Mouse (Mus musculus): Measurements from ENCODE around the gene Notum.
A peak's percentile ranks its signal among the peaks of the same experiment; 100 is the strongest.

The Notum gene

DNA sequence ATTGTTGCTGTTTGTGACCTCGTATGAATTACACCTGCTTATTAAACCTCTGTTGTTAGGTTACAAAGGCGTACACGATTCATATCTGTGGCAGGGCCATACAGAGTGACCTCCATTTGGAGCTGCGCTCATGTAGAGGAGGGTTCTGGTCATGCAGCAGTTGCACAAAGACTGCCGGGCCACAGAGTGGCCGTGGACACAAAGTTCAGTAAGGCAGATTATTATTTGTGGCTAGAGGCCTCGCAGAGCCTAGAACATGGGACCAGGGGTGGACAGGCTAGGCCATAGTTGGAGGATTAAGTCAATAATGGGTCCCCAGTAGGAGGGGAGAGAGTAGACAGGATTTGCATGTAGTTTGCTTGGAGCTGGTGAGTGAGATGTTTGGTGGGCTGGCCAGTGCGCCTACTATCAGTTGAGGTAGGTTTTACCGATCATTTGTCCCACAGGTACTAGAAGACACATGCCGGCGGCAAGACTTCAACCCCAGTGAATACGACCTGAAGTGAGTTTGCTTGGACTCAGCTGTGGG lies 12.7 kb upstream of the Notum start:
- DNase-seq (ENCODE audit: low spot score) = no peak

DNA sequence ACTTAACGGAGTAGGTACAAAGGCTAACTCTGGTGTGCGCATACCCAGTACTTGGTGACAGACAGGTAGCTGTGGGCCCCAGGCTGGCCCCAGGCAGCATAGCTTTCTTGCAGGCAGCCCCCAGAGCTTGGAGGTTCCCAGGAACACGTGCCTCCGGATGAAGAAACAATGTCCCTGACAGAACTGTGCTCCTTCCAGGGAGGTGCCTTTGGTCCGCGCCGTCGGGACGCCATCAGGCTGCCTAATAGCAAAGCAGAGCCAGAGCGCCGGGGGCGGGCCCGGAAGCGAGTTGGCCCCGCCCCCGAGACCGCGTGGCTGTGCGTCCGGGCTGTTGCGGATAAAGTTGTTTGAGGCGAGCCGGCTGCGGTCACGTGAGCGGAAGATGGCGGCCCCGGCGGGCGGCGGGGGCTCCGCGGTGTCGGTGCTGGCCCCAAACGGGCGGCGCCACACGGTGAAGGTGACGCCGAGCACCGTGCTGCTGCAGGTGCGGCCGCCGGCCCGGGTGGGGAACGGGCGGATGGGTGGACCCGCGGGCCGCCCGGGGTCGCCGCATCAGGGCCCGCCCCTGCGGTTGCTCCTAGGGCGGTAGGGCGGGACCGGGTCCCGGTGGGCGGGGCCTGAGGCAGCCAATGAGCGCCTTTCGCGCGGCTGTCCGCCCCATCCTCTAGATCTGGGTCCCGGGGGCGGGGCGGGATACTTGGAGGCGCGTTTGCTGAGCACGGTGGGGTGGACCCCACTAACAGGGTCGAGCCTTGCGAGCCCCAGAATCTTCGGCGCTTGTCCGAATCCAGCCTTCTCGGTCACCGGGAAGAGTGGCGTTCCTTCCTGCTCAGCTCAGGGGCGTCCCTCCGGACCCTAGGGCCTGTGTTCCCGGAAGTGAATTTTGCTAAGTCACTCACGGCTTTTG lies 12.0 kb upstream of the Notum start, which contains the start of gene Aspscr1:
Gene Aspscr1 (plus strand): TSS at position 287 of the 907 bp plus-strand sequence.
- DNase-seq (ENCODE audit: low spot score) = peak; percentile 94

DNA sequence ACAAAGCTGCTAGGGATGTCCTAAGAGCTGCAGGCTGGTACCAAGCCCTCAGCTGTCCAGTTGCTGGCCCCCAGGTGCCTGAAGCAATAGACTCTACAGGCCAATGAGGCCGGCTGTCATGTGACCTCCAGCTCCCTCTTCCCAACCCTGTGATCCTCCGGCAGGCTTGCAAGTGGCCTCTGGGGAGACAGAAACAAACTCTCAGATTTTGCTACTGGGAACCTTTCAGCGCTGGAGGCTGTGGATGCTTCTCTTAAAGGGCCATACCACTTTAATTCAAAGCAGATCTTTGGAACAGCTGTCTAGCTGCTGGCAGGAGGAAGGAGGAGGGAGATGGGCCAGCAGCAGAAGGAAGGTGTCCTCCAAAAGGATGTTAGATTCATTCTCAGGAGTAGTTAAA lies 5.6 kb upstream of the Notum start:
- DNase-seq (ENCODE audit: low spot score) = no peak

DNA sequence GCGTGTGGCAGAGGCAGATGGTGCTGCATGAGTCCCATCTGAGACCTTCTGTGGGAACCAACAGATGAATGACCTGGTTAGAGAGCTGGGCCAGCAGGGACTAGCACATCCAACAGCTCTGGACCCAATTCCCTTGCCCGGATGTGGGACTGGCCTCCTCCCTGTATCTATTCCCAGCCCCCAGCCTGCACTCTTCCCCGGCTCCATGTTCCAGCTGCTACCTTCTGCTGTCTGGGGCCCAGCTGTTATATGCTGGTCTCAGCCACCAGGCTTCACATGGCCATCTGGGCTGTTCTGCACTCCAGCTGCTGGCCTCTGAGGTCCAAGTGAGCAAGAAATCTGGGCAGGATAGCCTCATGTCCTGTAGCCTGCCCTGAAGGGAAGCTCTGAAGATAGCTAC lies 4.4 kb upstream of the Notum start:
- no peak for DNase-seq (ENCODE audit: low spot score)

DNA sequence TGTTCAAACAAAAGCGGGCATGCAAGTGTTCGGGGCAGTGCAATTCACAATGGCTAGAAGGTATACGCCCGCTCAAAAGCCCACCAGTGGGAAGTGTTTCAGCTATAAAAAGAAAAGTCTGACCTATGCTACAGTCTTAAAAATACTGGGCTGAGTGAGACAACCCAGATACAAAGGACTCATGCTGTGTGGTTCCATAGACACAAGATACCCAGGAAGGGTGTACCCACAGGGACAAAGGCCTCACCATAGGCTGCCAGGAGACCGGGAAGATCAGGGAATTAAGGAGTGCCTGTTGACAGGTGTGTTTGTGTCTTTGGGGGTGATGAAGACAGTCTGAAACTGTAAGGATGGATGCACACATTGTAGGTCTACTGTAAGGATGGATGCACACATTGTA lies 2.7 kb upstream of the Notum start:
- DNase-seq (ENCODE audit: low spot score) = no peak

DNA sequence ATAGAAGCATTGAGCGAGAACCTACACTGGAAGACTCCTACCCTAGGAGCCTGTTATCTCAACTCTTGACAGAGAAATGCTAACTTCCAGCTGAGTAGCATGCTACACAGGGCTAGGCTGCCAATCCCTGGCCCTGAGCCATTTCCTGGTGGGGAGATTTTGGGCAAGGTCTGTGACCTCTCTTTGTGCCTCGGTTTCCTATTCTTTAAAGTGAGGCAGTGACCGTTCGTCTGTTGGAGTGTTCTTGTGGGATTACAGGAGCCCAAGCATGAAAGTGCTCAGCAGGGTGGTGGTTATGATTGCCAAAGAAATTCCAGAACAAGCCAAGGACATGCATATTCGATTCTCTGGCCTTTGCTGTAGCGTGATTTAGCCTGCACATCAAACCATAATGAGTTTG lies 1.8 kb upstream of the Notum start:
- DNase-seq (ENCODE audit: low spot score) = no peak

DNA sequence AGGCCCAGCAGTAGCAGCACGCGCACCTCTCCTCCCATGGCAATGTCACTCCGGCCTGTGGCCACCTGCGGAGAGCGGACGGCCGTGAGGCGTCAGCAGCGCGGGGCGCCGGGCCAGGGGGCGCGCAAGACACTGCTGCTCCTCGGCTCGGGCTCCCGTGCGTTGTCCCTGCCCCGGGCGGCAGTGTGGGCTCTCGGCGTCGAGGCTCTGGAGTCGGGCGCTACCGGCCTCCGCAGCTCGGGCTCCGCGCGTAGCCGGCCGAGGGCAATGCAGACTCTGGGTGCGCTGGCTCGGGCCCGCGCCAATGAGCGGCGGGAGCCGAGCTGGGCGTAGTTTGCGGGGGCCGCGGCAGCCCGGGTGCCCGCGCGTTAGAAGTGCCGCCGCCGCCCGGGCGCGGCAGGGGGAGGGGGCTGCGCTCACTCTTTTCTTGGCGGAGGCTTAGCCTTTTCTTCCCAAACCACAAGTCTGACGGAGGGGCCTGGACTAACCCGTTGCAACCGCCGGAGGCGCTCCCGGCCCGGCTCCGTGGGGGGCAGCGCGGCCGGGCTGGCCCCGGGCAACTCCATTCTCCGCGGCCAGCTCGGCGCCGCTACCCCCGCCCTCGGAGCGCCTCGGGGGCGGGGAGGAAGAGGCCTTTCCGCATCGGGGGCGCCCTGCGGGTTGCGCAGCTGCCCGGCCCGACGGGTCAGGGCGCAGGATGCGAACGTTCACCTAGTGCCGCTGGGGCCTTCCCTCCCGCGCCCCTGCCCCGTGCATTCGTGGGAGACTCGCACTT lies 487 bp downstream of the Notum start:
- no peak for DNase-seq (ENCODE audit: low spot score)

DNA sequence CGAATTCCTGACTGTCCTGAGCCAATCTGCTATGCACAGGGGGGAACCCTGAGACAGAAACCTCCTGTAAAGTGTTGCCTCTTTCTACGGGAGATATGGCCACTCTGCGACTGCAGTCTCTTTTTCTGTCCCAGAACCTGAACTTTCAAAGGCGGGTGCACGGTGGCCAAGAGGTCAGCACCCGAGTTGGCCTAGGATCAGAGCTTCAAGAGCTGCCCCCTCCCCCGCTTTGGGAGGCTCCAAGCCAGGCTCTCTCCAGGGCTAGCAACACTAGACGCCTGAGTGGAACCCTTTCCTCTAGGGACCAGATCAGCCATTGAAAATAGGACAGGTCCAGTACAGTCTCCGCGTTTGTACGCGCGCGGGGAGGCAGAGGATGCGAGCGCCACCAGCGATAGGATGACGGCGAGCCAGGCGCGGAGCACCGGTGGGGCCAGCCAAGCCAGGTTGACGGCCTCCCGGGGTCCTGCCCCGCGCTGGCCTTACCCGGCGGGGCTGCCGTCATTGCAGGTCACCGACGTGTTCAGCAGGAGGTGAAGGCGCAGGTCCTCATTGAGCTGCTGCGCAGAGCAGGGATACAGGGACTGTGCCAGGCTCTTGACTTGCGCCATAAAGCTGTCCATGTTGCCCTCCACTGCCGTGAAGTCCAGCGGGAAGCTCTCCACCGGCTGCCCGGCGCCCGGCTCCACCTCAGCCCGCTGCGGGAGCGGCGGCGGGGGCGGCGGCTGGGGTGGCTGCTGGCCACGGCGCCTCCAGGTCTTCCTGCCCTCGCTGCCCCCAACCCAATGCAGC lies 1.3 kb downstream of the Notum start:
- no peak for DNase-seq (ENCODE audit: low spot score)

DNA sequence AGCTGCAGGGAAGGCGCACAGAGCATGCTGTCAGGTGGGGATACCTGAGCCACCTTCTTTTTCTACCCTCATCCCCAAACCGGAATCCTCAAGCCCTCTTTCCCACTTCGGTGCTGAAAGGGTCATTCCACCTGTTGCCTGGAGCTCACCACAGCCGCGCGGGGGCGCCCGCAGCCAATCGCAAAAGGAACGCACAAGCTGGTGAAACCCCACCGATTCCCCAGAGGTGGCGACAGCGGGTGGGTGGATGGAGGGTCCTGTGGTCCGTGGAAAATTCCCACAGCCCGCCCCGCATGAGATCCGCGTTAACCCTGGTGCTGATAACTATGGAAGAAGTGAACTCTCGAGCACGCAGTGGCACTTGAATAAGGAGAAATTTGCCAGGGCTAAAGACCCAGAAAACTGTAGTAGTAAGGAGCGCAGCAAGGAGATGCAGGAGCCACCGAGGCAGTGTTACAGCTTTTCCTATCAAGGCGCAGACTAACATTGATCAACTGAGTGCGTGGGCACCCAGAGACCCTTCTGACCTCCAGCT lies 2.0 kb downstream of the Notum start:
- DNase-seq (ENCODE audit: low spot score) = peak; percentile 68

DNA sequence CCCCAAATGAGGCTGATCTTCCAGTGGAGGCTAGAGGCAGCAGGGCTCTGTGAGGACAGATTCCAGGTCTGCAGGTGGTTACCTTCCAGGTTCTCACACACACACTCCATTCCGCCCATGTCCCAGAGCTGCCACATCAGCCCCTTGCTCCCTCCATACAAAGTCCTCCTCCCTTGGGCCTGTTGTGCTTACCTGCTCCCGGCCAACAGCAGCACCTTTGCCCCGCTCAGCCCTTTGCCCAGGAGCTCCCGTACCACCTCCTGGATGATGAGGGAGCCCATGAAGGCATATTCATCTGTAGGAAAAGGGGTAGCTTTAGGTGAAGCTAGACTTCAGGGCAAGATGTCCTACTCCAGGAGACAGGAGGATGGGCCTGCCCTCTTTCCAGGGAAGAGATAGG lies 3.7 kb downstream of the Notum start:
- no peak for DNase-seq (ENCODE audit: low spot score)

DNA sequence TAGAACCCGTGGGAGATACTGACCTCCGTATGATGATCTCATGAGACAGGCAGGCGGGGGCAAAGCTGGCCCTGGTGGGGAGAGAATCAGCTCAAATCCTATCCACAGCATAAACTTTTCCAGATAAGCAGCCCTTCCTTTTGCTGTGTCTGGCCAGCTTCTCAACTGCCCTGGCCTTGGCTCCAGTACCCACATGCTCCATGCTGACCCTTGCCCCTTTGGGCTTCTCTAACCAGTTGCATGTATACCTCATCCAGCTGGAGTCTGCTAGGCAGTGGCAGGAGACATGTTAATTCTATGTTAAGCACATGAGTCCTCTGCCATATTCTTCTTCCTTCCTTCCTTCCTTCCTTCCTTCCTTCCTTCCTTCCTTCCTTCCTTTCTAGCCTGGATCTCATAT lies 6.2 kb downstream of the Notum start:
- DNase-seq (ENCODE audit: low spot score) = no peak

DNA sequence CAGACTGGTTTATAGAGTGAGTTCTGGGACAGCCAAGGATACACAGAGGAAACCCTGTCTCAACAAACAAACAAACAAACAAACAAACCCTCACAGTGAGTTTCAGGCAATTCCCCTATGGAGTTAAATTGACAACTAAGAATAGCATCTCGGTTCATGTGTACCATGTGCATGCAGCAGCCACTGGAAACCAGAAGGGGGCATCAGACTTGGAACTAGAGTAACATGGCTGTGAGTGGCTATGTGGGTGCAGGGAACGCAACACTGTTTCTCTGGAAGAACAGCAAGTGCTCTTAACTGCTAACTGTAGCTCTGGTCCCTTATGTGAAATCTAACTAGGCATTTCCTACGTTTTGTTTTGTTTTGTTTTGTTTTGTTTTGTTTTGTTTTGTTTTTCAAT lies 9.1 kb downstream of the Notum start:
- no peak for DNase-seq (ENCODE audit: low spot score)

DNA sequence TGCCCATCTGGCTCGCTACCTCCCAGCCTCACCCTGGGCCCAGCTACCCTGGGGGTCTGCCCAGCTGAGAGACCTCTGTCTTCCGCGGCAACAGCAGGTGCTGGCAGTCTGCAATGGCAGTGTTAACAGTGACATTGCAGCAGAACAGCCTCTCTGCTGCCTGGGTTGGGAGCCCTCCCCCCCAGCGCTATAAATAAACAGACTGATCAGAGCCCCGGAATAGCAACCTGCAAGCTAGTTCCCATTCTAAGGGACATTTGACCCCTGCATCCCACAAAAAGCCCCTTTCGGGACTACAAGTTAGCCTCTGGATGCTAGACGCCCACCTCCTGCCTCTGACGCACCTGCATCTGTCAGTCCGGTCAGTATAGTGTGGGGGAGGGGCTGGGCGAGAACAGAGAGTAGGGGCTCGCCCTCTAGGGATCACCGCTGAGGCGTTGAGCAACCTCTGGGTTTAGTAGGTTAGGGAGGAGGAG lies 12.9 kb downstream of the Notum start, which contains the start of gene Myadml2:
Gene Myadml2 (minus strand): TSS at position 158 of the 476 bp plus-strand sequence.
- no peak for DNase-seq (ENCODE audit: low spot score)

DNA sequence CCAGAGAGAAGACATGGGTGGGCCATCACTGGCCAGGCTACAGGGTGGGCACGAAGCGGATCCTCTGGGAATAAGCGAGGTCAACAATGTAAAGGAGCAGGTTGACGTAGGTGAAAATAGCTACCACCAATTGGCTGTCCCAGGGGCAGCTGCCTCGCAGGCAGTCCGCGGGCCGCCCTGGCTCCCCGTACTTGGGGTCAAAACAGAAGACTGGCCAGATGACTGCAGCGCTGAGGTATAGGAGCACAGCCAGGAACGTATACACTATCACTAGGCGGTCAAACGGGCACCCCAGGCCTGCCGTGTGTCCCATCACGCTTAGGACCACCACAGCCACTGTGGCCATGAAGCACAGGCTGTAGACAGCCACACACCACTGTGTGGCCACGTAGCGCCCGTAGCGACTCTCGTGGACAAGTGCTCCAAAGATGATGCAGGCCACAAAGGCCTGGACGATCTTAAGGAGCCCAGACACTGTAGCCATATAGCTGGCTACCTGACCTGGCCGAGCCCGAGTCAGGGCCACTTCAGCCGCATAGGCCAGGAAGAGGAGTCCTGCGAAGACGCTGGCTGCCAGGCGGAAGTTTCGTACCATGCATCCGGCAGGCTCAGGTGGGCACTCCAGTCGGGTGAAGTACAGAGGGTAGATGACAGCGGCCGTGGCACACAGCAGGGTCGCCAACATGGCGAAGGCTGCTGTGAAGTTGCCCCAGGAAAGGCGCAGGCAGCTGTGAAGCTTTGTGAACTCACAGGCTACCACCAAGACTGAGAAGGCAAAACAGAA lies 13.7 kb downstream of the Notum start:
- no peak for DNase-seq (ENCODE audit: low spot score)

DNA sequence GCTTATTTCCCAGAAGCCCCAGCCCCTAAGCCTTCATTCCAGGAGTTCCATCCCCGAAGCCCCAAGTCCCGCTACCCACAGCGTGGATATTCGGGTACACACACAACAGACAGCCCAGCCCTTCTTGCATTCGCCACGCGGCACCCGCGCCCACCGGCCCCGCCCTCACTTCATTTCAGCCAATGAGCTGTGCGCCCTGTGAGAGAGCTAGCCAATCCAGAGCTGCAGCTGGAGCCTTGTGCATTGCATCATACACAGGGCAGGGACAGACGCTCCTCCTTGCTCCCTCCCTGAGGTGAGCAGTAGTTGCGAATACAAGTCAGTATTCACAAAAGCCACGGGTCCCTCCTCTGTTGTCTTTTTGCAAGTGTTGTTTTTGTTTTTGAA lies 17.4 kb downstream of the Notum start, which contains the start of gene Pycr1:
Gene Pycr1 (minus strand): TSS at position 169 of the 387 bp plus-strand sequence.
- peak; percentile 88 for DNase-seq (ENCODE audit: low spot score)

DNA sequence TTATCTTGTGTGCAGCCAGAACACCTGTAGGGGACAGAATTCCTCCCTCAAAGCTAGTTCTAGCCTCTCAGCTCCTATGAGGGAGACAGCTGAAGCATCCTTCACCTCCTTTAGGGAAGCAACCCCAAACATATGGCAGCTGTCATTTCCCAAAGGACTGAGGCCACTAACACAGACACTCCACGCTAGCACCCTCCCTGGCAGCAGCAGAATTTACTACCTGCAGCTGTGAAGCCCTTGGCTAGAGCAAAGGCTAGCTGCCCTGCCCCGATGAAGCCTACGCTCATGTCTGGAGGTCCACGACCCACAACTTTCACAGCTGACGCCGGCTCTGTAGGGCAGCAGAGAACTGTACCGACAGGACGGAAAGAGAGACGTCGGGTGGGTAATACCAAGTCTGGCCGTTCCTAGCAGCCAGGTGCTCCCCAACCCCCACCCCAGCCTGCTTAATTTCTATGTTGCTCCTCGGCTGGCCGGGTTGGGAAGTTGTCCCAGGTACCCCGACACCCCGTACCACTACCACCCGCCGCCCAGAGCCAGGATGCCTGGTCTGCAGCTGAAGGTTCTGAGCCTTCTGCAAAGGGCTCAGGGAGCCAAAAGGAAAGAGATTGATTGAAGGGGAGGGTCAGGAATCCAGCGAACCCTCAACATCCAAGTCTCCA lies 17.9 kb downstream of the Notum start:
- DNase-seq (ENCODE audit: low spot score) = no peak

DNA sequence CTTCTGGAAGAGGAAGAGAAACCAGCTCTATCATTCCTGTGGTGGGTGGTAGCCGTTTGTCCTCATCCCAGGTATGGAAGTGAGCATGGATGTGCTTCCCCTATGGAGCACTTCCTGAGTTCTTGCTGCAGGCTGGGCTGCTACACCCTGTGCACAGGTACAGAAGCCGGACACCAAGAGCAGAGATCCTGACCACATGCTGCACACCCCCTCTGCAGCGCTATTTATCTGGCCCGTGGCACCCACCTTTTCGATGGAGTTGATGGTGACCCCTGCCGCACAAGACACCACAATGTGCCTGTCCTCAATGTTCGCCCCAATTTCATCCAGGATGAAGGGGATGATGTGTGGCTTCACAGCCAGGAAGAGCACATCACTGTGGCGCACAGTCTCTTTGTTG lies 19.1 kb downstream of the Notum start:
- DNase-seq (ENCODE audit: low spot score) = no peak

DNA sequence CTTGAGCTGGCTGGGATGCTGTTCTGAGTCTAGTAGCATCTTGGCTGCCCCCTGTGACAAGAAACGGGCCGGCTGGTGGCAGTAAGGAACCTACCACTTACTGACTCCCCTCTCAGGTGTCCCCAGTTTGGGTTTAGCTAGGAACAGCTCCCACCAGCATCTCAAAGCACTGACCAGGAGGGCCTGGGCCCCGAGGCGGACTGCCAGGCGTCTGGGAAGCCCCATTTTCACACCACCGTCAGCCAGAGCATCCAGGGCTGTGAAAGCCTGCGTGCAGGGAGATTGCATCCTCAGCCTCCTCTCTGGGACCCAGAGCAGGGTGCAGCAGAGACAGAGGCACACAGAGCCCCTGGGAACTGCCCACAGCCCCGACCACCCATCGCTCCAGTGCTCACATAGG lies 19.7 kb downstream of the Notum start:
- no peak for DNase-seq (ENCODE audit: low spot score)

DNA sequence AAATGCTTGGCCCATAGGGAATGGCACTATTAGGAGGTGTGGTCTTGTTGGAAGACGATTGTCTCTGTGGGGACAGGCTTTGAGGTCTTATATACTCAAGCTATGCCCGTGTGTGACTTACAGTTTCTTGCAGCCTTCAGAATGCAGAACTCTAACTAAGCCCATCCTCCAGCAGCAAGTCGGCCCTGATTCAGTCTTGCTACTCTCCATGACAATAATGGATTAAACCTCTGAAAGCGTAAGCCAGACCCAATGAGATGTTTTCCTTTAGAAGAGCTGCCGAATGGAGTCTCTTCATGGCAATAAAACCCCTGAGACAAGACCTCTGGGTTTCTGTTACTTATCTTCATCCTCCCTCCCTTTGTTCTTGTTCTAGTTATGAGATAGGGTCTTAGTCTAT lies 26.2 kb downstream of the Notum start:
- DNase-seq (ENCODE audit: low spot score) = no peak
